Mouse (Mus musculus) layer of hippocampus, adult 9-11 months (tissue): ENCODE data around the gene Wdr24.

Source experiments
- DNase-seq: peaks from one replicate; pipeline ENCODE4 v3.0.0; 2022

The Wdr24 gene

GRCm38 (mm10) chr17:25832436-25833290 lies 9.2 kb downstream of the Wdr24 start:
- DNase-seq: peak; percentile 100

DNA sequence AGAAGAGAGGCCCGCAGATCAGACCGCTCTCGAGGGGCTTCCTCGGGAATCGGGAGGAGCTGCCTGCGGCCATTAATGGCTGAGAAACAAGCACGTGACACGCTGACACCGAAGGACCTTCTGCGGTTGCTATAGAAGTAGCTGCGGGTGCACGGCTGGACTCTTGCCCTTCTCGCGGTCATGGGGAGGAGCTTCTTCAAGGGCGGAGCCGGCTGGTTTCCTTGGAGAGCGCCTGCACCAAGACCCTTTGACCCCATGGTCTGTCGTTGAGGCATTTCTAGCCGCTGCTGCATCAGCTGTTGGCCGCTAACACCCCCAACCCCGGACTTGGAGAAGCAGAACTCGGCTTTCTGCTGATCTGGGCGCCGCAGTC lies 9.8 kb downstream of the Wdr24 start, which contains the start of gene Stub1:
TSS of gene Stub1 (minus strand) at position 114 of the 373 bp plus-strand sequence.
- peak; percentile 94 for DNase-seq

DNA sequence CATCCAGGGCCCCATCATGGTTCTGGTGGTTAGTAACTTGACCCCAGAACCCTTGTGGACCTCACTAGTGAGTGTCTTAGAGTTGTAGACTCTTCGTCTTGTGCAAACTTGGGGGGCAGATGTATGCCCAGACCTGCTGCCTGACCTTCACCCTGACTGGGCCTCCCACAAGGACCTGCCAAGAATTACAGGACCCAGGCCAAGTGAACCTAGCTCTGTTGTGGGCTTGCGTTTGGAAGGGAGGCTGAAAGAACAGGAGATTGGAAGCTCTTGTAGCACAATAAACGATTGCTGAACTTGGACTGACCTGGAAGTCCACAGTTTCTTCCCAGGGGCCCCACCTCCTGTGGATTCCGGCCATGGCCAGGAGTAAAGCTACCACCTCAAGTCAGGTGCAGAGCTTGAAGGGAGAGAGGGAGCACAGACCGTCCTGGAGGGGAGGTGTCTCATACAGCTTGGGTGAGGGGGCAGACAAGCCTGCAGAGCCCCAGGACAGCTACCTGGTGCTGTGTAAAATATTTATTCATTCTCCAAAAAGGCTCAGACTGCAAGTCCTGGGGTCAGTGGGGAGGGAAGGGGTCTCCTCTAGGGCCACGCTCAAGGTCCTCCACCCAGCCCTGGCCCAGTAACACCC lies 10.7 kb downstream of the Wdr24 start:
- DNase-seq: no peak

- no peak for DNase-seq
Measured at GRCm38 (mm10) chr17:25834595-25835222, 11.3 kb downstream of the Wdr24 start.

DNA sequence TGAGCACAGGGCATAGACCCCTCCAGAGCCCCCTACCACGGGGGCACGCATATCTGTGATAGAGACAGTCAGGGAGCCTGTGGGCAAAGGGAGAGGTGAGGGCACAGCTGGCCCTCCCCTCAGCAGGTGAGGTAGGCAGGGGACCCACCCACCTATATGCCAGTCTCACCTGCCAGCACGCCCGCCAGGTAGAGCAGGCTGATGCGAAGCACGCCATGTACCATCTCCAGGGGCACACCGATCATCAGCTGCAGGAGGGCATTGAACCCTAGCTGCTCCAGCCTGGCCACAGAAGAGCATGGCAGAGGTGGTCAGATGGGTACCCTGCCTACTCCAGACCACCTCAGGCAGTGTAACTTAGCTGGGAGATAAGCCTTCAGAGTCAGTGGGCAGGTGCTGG lies 11.9 kb downstream of the Wdr24 start:
- DNase-seq: no peak

DNA sequence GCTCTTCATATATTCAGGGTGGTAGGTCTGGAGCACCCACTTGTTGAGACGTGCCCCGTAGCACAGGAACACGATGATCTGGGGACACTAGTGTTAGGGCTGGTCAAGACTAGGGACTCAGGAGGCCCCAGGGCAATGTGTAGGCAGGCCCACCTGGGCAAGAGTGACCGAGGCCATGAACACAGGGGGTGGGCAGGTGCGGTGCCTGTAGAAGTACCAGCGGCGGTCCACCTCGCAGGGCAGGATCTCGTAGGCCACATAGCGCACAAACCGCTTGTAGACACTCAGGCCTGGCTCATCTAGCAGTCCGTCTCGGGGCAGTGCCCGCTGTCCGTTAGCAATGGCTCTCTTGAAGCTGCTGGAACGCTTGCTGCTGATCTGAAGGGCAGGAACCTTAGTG lies 12.4 kb downstream of the Wdr24 start:
- DNase-seq: no peak

GRCm38 (mm10) chr17:25836397-25837075 lies 13.1 kb downstream of the Wdr24 start:
- DNase-seq: no peak

DNA sequence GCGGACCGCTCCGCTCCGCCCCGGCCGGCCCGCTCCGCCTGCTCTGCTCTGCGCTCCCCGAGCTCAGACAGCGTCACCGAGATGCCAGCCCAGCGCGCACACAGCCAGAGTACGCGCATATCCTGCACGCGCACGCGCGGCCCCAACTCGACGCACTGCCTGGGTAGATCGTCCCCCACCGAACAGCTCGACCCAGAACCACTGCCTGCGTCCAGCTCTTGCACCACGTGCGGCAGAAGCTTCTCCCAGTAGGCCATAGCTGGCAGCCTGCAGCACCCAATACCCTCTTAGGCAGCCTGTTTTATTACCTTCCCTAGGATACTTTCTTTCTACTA lies 13.6 kb downstream of the Wdr24 start, which contains the start of gene Rhbdl1:
TSS of gene Rhbdl1 (minus strand) at position 220 of the 335 bp plus-strand sequence.
- DNase-seq: peak; percentile 88

DNA sequence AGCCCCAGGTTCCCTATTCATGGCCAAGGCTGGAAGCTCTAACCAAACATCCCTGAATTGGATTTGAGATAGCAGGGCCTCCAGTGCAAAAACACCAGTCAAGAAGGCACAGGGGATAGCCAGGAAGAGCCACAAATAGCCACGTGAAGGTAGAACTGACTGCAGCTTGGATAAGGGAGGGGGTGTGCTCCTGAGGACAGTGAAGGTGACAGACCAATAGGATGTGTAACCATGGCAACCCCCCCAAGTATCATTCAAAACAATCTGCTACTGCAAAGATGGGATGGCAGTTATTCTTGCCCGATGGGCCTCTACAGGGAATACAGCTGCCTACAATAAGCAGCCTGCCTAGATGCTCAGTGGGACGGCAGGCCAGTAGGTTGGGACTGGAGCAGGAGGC lies 14.1 kb downstream of the Wdr24 start:
- DNase-seq: no peak

- DNase-seq: no peak
Measured at GRCm38 (mm10) chr17:25838904-25839303, 15.5 kb downstream of the Wdr24 start.

- DNase-seq: no peak
Measured at GRCm38 (mm10) chr17:25839455-25840235, 16.2 kb downstream of the Wdr24 start.

DNA sequence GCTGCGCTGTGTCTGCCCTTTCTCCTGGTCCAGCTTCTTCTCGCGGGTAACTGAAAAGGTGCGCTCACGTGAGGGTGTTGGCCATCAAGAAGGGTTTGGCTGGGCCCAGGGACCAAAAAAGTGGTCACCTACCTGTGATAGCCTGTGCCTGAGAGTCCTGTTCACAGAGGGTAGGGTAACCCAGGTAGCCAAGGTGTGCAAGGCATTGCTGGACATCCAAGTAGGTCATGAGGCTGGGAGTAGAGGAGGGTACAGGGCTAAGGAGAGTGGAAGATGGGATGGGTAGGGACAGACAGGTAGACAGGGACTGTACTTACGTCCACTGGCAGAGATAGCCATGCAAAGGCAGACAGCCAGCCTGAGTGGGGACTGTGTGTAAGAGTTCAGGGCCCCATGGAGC lies 17.1 kb downstream of the Wdr24 start:
- no peak for DNase-seq

- no peak for DNase-seq
Measured at GRCm38 (mm10) chr17:25841117-25841880, 17.9 kb downstream of the Wdr24 start, which contains the start of gene Gm20683. Gm20683 (minus strand) TSS chr17:25841763.

- no peak for DNase-seq
Measured at GRCm38 (mm10) chr17:25842509-25842908, 19.1 kb downstream of the Wdr24 start.

- DNase-seq: no peak
Measured at GRCm38 (mm10) chr17:25843122-25843521, 19.7 kb downstream of the Wdr24 start.

GRCm38 (mm10) chr17:25843636-25844395 lies 20.4 kb downstream of the Wdr24 start:
- DNase-seq: no peak

- DNase-seq: peak; percentile 97
Measured at GRCm38 (mm10) chr17:25844396-25844901, 21.0 kb downstream of the Wdr24 start, which contains the start of gene Rhot2. Rhot2 (minus strand) TSS chr17:25844851.

- DNase-seq: no peak
Measured at GRCm38 (mm10) chr17:25860229-25860628, 36.8 kb downstream of the Wdr24 start.

DNA sequence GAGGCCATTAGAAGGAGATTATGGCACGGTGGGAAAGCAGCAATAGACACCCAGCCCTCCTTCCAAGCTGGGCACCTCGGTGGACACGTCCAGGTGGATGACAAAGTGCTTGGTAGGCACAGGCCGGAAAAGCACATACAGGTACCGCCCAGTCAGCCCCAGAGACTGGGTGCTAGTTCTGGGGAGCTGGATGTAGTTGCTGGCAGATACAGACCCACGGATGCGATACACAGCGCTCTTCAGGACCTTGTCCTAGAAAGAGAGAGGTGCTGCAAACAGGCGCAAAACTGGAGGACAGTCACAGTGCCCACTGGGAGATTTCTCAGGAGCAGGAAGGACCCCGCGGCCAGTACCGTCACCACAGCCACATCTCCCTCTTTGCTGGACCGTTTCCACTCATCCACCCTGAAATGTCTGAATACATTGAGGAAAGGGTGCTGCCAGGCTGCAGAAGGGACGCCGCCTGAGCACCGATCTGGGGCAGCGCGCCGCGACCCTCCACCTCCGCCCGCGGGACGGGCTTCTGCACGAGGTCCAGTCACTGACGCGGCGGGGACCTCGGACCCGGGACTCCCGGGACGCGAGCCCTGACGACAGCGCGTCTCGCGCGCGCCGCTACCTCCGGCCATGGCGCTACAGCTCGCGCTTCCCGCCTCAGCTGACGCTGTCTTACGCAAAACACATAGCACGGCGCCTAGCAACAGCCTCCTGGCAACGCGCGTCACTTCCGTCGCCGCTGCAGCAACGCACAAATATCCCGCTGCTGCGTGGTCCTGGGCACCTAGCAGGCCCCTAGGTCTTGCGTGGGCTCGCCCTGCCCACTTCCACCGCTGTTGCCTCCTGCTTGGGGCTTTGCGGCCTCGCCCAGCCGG lies 37.6 kb downstream of the Wdr24 start, which contains the start of gene Wdr90:
TSS of gene Wdr90 (minus strand) at position 670 of the 872 bp plus-strand sequence.
- DNase-seq: peak; percentile 95
